Mouse (Mus musculus): ENCODE measurements around the gene E130311K13Rik. TPM values are rescaled to one million over a fixed set of nuclear protein-coding genes. Genes with fewer than 3 reads are reported as not detected.

Gene E130311K13Rik
- total RNA-seq, 2 experiments from 2014 or later = 11.7 to 14.0 TPM

GRCm38 (mm10) chr3:63896303-63896702 lies 33.0 kb downstream of the E130311K13Rik start:
- DNase-seq (ENCODE audit: low spot score in 2 of 2) = no peak

GRCm38 (mm10) chr3:63895786-63896185 lies 33.5 kb downstream of the E130311K13Rik start:
- no peak for DNase-seq (ENCODE audit: low spot score in 2 of 2)

- DNase-seq (ENCODE audit: low spot score in 2 of 2) = no peak
Observed at GRCm38 (mm10) chr3:63893677-63894076, 35.6 kb downstream of the E130311K13Rik start.

- DNase-seq (ENCODE audit: low spot score in 2 of 2) = no peak
Observed at GRCm38 (mm10) chr3:63892154-63892553, 37.1 kb downstream of the E130311K13Rik start.

- no peak for DNase-seq (ENCODE audit: low spot score in 2 of 2)
Observed at GRCm38 (mm10) chr3:63881065-63881464, 48.2 kb downstream of the E130311K13Rik start.

- DNase-seq (ENCODE audit: low spot score in 2 of 2) = no peak
Observed at GRCm38 (mm10) chr3:63878995-63879666, 50.1 kb downstream of the E130311K13Rik start.

GRCm38 (mm10) chr3:63872818-63873217 lies 56.5 kb downstream of the E130311K13Rik start:
- no peak for DNase-seq (ENCODE audit: low spot score in 2 of 2)

GRCm38 (mm10) chr3:63871249-63871648 lies 58.0 kb downstream of the E130311K13Rik start:
- DNase-seq (ENCODE audit: low spot score in 2 of 2) = no peak

GRCm38 (mm10) chr3:63868285-63868684 lies 61.0 kb downstream of the E130311K13Rik start:
- peak; percentile 64 to 67 for DNase-seq (ENCODE audit: low spot score in 2 of 2)

- DNase-seq (ENCODE audit: low spot score in 2 of 2) = no peak
Observed at GRCm38 (mm10) chr3:63865069-63865468, 64.2 kb downstream of the E130311K13Rik start.

Other genes starting within 250 kb of the E130311K13Rik start
- 1 to 10 TPM; 6.0 to 9.6 TPM for gene Plch1, start 30.0 kb downstream of the E130311K13Rik start, total RNA-seq (2021)
- gene Slc33a1, start 35.3 kb upstream of the E130311K13Rik start, total RNA-seq (2021) = 10 to 100 TPM; 24.4 to 25.2 TPM
- gene Gmps, start 46.6 kb upstream of the E130311K13Rik start, total RNA-seq (2021) = 10 to 100 TPM; 38.3 to 39.4 TPM
- gene Vmn2r1, start 152.1 kb upstream of the E130311K13Rik start, total RNA-seq (2021) = under 1 TPM; 0.78 to 0.89 TPM
- gene Vmn2r2, start 212.5 kb upstream of the E130311K13Rik start, total RNA-seq (2021) = not detected